Mouse (Mus musculus): ENCODE measurements around the gene Serp2. TPM values are rescaled to one million over a fixed set of nuclear protein-coding genes. Genes with fewer than 3 reads are reported as not detected.
A peak's percentile ranks its signal among the peaks of the same experiment; 100 is the strongest.

Gene Serp2
- polyA plus RNA-seq, 1 experiment from 2014 or later, result 125 TPM

DNA sequence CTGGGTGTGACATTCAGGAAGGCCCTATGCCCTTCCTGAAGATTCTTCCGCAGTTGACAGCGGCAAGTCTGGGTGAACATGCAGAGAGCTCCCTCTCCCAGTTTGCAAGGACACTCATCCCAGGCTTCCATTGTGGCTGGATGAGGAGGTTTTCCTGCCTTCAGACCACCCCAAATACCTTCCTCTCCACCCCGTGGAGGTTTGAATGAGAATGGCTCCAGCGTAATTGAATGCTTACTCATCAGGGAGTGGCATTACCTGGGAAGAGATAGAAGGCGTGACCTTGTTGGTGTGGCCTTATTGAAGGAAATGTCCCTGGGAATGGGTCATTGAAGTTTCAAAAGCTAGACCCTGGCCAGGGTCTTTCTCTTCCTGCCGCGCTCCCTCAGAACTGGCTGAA, 41.1 kb downstream of the Serp2 start:
- no peak for ATAC-seq (replicated peaks)
- peaks cover 8% of the 10 kb centered on the region for H3K4me1 ChIP-seq
- H3K27ac ChIP-seq (replicated peaks), result no peak overlapping the region
- WGBS, result 63% methylated on average over 7 of the region's 7 CpGs
- no peaks in the 10 kb centered on the region for H3K36me3 ChIP-seq
- no peaks in the 10 kb centered on the region for H3K9me3 ChIP-seq
- no peak overlapping the region for H3K4me2 ChIP-seq (replicated peaks)
- no peak overlapping the region for H3K4me3 ChIP-seq
- no peak overlapping the region for H3K9ac ChIP-seq (replicated peaks)
- no peaks in the 10 kb centered on the region for H3K27me3 ChIP-seq

DNA sequence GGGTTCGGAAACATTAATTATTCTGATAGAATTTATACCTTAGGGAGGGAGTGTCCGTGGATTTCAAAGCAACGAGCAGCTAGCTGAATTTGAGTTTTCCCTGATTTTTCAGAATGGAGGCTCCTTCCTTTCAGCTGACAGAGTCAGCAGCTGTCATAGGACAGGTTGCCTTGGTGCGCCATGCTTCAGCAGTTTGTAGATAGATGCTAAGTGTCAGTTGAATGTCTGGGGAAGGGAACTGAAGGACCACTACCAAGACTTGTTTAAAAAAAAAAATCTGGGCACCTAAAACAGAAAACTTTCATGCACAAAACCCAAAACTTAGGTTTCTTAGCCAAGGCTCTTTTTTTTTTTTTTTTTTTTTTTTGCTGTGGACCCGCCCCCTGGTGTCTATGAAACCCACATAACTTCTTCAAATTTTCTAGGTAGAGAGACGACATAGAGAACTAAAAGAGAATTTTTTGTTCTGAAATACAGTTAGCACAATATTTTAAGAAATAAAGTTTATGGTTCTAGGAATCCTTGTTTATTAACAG, 42.6 kb downstream of the Serp2 start:
- Histone ChIP-seq H3K4me3 (no peak overlapping the region), H3K9ac (replicated peaks) (no peak overlapping the region), H3K27ac (replicated peaks) (no peak overlapping the region), H3K4me2 (replicated peaks) (no peak overlapping the region), H3K4me1 (peaks cover 8% of the 10 kb centered on the region), H3K36me3 (0 out of 2 replicates have a peak, but pooled peaks cover 6% of the 10 kb centered on the region), H3K27me3 (no peaks in the 10 kb centered on the region), H3K9me3 (no peaks in the 10 kb centered on the region)
- 41% methylated on average over 6 of the region's 6 CpGs for WGBS
- no peak for ATAC-seq (replicated peaks)

DNA sequence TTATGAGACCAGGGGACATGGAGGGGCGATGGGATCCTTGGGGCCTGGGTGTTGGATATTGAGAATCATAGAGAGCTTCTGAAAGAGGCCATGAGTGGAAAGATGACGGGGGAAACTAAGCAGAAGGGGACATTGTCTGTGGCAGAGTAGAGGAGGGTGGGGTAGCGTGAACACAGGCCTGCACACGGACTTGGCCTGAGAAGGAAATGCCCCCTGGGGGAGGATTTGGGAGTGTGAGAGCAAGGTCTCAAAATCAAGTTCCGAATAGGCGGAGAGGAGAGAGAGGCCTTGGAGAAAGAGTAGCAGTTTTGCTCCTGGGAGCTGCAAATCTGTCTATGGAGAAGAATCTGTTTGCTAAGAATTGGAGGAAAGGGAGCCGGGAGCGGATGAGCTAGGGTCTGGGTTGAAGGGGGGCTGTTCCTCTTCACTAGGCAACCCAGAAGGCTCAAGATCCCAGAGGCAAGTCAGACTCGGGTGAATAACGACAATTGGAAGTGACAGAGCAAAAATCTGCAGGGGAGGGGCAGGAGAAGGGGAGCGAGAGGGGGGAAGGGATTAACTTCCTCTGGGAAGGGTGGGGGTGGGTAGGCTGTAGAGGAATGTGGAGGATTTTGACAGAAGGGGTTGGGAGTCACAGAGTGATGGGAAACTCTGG, 43.2 kb downstream of the Serp2 start:
- no peak overlapping the region for H3K4me2 ChIP-seq (replicated peaks)
- WGBS, result 19% methylated on average over 11 of the region's 11 CpGs
- no peak overlapping the region; the same call in 1 of the 2 replicates for H3K9ac ChIP-seq (replicated peaks)
- H3K4me3 ChIP-seq, result no peak overlapping the region
- H3K27ac ChIP-seq (replicated peaks), result 0 out of 2 replicates have a peak overlapping the region, but pooled peaks have one; percentile 21
- H3K27me3 ChIP-seq, result no peaks in the 10 kb centered on the region
- no peaks in the 10 kb centered on the region for H3K9me3 ChIP-seq
- 0 out of 2 replicates have a peak, but pooled peaks cover 6% of the 10 kb centered on the region for H3K36me3 ChIP-seq
- peaks cover 8% of the 10 kb centered on the region for H3K4me1 ChIP-seq
- ATAC-seq (replicated peaks), result 0 out of 2 replicates have a peak, but pooled peaks have one; percentile 33

DNA sequence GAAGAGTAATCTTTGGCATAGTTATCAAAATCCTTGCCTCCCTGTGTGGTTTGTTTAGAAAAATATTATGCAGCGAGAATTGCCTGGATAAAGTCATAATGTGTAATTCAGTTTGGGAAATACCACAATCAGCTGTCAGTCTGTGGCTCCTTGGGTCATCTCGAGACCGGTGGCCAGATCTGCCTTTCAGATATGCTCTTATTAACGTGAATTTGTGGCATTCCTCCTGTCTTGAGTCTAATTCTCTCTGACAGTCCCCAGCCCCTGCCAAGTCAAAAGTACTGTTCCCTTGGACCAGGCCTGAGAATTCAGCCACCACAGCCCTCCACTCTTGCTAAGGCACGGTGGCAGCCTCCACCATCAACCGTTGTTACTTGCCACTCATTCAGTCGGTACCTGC, 44.7 kb downstream of the Serp2 start:
- H3K4me2 ChIP-seq (replicated peaks), result no peak overlapping the region
- H3K4me3 ChIP-seq, result no peak overlapping the region
- no peak overlapping the region for H3K9ac ChIP-seq (replicated peaks)
- peaks cover 20% of the 10 kb centered on the region for H3K4me1 ChIP-seq
- no peak overlapping the region for H3K27ac ChIP-seq (replicated peaks)
- no peak for ATAC-seq (replicated peaks)
- H3K9me3 ChIP-seq, result no peaks in the 10 kb centered on the region
- H3K27me3 ChIP-seq, result no peaks in the 10 kb centered on the region
- peaks cover 18% of the 10 kb centered on the region for H3K36me3 ChIP-seq
- 90% methylated on average over 7 of the region's 7 CpGs for WGBS

DNA sequence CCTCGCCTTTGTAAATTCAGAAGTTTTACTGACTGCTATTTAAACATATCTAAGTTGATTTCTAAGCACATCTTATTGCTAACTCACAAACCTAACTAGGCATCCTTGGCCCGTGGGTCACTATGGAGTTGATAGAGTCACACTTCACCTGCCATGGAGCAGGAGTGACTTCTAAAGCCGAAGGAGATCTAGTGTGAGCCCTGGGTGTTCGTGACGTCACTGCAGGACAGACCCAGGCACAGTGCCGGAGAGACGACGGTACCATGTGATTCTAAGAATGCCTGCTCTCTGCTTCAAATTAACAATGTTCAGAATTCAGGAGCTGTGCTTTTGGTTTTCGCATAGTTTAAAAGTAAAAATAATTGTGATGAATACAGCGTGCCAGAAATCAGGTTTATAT, 48.0 kb downstream of the Serp2 start:
- no peaks in the 10 kb centered on the region for H3K27me3 ChIP-seq
- H3K4me2 ChIP-seq (replicated peaks), result no peak overlapping the region
- no peaks in the 10 kb centered on the region for H3K9me3 ChIP-seq
- H3K36me3 ChIP-seq, result peaks cover 19% of the 10 kb centered on the region
- no peak for ATAC-seq (replicated peaks)
- H3K9ac ChIP-seq (replicated peaks), result no peak overlapping the region
- 78% methylated on average over 10 of the region's 10 CpGs for WGBS
- no peak overlapping the region for H3K27ac ChIP-seq (replicated peaks)
- no peak overlapping the region for H3K4me3 ChIP-seq
- peaks cover 25% of the 10 kb centered on the region for H3K4me1 ChIP-seq

DNA sequence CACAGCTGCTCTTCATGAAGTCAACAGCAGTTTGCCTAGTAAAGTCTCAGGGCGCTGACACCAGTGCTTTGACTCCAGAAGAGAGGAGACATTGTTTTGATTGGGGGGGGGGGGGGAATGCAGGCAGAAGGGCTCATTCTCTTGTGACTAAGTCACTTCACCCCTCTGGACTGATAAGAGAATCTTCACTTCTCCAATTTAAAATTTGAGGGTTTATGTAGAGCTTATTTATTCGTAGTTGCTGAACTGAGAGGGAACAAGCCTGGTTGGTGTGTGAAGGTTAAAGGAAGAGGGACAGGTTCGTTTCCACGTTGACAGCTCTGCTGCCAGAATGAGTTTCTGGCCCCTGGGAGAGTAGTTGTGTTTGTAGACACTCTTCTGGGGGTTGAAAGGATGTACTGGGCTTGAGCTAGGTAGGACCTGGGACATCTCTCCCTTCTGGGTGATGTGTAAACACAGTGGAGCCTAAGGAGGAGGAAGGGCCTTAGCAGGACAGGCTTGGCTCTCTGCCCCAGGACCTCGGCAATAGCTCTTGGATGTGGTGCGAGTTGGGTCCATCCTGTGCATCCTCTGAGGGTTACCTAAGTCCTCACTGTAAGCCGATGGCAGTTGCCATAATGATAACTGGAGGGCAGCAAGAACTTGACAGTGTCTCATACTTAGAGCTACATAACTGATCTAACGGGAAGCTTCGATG, 48.7 kb downstream of the Serp2 start:
- H3K27me3 ChIP-seq, result no peaks in the 10 kb centered on the region
- no peak for ATAC-seq (replicated peaks)
- H3K36me3 ChIP-seq, result peaks cover 19% of the 10 kb centered on the region
- WGBS, result 88% methylated on average over 9 of the region's 9 CpGs
- H3K9me3 ChIP-seq, result no peaks in the 10 kb centered on the region
- H3K4me1 ChIP-seq, result peaks cover 25% of the 10 kb centered on the region
- H3K9ac ChIP-seq (replicated peaks), result no peak overlapping the region
- H3K27ac ChIP-seq (replicated peaks), result no peak overlapping the region
- peak overlapping the region; percentile 91; the same call in 1 of the 2 replicates for H3K4me2 ChIP-seq (replicated peaks)
- H3K4me3 ChIP-seq, result no peak overlapping the region

DNA sequence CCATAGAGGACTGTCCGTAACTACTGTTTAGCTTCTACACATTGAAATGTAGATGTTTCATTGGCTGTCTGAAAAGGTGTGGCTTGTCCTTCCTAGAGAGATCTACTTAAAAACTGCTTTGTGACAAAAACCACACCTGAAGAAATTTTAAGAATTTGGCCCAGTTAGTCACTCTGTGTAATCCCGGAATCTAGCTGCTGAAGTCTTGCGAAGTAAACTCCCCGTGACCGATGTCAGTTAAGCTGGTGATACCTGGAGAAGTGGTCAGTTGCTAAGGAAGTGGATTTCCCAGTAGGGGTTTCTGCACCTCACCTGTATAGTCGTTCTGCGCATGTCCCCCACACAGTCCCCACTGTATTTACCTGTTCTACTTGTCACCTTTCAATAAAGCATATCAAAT, 49.3 kb downstream of the Serp2 start:
- no peak overlapping the region for H3K9ac ChIP-seq (replicated peaks)
- 93% methylated on average over 7 of the region's 7 CpGs for WGBS

DNA sequence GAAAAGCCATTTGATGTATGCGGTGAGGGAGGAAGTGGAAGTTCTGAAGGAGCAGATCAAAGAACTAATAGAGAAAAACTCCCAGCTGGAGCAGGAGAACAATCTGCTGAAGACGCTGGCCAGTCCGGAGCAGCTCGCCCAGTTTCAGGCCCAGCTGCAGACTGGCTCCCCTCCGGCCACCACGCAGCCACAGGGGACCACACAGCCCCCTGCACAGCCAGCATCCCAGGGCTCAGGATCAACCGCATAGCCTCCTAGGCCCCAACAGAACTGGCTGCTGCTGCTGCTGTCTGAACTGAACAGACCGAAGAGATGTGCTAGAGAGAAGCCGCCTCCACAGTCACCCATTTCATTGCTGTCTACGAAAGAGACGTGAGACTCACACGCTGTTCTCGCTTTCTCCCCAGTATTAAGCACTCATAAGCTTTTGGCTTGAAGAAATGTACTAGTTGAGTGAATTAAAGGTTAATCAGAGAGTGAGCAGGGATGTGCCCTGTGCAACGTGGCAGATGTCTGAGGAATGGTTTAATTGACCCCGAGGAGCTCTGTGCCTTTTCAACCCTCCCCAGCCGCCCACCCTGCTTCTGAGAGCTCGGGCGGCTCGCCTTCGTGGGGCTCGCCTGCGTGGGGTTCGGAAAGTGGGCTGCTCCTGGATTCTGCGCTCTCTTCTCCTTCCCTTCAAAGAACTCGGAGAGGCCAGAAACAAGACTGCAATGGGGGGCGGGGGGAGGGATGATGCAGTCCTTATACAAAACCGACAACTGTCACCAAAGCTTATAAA, 50.1 kb downstream of the Serp2 start:
- no peaks in the 10 kb centered on the region for H3K9me3 ChIP-seq
- no peak for ATAC-seq (replicated peaks)
- peaks cover 19% of the 10 kb centered on the region for H3K36me3 ChIP-seq
- H3K4me3 ChIP-seq, result peak overlapping the region; percentile 78
- H3K4me1 ChIP-seq, result peaks cover 25% of the 10 kb centered on the region
- 40% methylated on average over 27 of the region's 27 CpGs for WGBS
- H3K4me2 ChIP-seq (replicated peaks), result peak overlapping the region; percentile 91
- H3K27me3 ChIP-seq, result no peaks in the 10 kb centered on the region
- H3K9ac ChIP-seq (replicated peaks), result peak overlapping the region; percentile 96
- peak overlapping the region; percentile 100 for H3K27ac ChIP-seq (replicated peaks)

More for the DNA sequence above, 49.3 kb downstream of the Serp2 start:
- H3K27ac ChIP-seq (replicated peaks), result no peak overlapping the region
- peaks cover 19% of the 10 kb centered on the region for H3K36me3 ChIP-seq
- H3K4me2 ChIP-seq (replicated peaks), result peak overlapping the region; percentile 91
- no peak for ATAC-seq (replicated peaks)
- peak overlapping the region; percentile 78 for H3K4me3 ChIP-seq
- H3K4me1 ChIP-seq, result peaks cover 25% of the 10 kb centered on the region
- no peaks in the 10 kb centered on the region for H3K9me3 ChIP-seq
- H3K27me3 ChIP-seq, result no peaks in the 10 kb centered on the region

DNA sequence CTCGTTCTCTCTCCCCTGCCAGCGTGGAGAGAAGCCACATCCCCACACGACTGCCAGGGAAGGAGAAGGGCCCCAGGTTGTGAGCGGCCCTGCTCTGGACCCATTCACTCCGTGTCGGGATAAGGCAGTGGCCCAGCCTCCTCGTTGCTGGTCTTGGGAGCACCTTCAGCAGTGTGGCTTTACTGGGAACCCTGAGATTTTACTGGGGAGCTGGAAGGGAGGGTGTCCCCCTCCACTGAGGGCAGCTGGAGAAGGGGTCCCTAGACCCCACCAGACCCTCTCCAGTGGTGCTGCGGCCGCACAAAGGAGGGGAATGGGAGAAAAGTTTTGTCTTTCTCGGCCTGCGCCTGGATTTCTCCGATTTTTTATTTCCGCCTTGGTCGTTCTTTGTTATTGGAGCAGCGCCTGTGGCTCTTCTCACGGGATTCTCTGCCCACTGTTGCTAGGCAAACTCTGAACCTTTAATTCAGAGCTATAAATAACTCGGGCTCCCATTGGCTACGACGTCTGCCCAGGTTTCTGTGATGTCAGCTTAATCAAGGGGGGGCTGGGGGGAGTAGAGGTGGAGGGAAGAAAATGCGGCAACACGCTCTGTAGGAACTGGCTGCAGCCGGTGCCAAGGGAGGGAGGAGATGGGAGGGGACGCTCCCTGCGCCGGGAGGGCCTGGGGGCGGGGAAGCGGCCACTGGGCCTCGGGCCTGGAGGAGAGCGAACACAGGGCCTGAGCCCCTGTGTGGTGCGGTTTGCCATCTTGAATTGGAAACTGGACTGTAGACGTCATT, 51.1 kb downstream of the Serp2 start:
- H3K9me3 ChIP-seq, result no peaks in the 10 kb centered on the region
- ATAC-seq (replicated peaks), result peak; percentile 78
- peak overlapping the region; percentile 96 for H3K9ac ChIP-seq (replicated peaks)
- peak overlapping the region; percentile 91 for H3K4me2 ChIP-seq (replicated peaks)
- peaks cover 19% of the 10 kb centered on the region for H3K36me3 ChIP-seq
- H3K4me3 ChIP-seq, result peak overlapping the region; percentile 78
- H3K27ac ChIP-seq (replicated peaks), result peak overlapping the region; percentile 100
- WGBS, result under 1% methylated on average over 30 of the region's 31 CpGs
- no peaks in the 10 kb centered on the region for H3K27me3 ChIP-seq
- peaks cover 26% of the 10 kb centered on the region for H3K4me1 ChIP-seq

DNA sequence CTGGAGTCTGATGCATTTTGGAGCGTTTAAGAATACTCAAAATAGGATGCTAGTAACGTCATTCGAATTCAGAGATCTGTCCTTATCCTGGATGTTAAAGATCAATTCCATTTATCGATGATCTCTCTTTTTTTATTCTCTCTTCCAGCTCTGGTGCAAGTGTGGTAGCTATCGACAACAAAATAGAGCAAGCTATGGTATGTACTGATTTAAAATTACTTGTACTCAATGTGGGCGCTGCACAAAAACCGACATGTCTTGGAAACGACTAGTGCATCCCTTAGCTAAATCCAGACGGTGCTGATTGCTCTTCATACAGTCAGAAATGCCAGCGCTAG, 51.6 kb downstream of the Serp2 start:
- peak overlapping the region; percentile 91 for H3K4me2 ChIP-seq (replicated peaks)
- H3K36me3 ChIP-seq, result peaks cover 17% of the 10 kb centered on the region
- peaks cover 29% of the 10 kb centered on the region for H3K4me1 ChIP-seq
- WGBS, result under 1% methylated on average over 10 of the region's 10 CpGs
- no peaks in the 10 kb centered on the region for H3K27me3 ChIP-seq
- H3K27ac ChIP-seq (replicated peaks), result peak overlapping the region; percentile 100
- H3K4me3 ChIP-seq, result peak overlapping the region; percentile 78
- peak overlapping the region; percentile 96 for H3K9ac ChIP-seq (replicated peaks)
- no peaks in the 10 kb centered on the region for H3K9me3 ChIP-seq
- ATAC-seq (replicated peaks), result no peak

DNA sequence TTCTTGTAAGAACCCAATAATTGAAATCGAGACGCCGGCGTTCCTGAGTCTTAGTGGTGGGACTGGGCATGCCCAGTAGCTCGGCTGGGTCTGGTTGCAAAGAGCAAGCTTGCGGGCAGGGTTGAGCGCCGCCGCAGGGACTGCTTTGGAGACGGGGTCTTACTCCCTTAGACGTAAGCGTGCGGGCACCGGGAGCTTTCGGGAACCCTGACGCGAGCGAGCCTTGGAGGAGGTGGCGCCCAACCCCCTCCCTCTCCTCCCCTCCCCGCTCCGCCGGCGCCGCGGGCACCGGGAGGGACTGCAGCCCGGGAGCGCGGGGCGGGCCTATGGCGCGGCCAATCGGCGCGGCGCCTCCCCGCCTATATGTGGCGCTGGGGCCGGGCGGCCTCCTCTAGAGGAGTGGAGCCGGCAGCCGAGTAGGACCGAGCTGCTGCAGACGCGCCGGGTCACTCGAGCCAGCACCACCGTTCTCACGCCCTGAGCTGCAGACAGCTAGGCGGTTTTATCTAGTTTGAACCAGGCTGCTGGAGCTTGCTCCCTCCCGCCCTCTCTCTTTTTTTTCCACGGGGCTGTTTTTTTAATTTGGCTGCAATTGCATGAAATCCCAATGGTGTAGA, 52.5 kb downstream of the Serp2 start:
- under 1% methylated on average over 47 of the region's 52 CpGs for WGBS
- peak overlapping the region; percentile 78 for H3K4me3 ChIP-seq
- H3K4me1 ChIP-seq, result peaks cover 33% of the 10 kb centered on the region
- ATAC-seq (replicated peaks), result peak; percentile 96
- H3K9ac ChIP-seq (replicated peaks), result peak overlapping the region; percentile 96
- H3K27ac ChIP-seq (replicated peaks), result peak overlapping the region; percentile 100
- peak overlapping the region; percentile 91 for H3K4me2 ChIP-seq (replicated peaks)
- H3K36me3 ChIP-seq, result peaks cover 13% of the 10 kb centered on the region
- H3K27me3 ChIP-seq, result no peaks in the 10 kb centered on the region
- no peaks in the 10 kb centered on the region for H3K9me3 ChIP-seq

Data from forebrain, embryonic 15.5 days (tissue).